8 mouse cellular contexts compared by ENCODE assay signal in genomic region chr4:141267837-141268236, GRCm38 (mm10). TPM values are rescaled to one million over a fixed set of nuclear protein-coding genes. Genes with fewer than 3 reads are reported as not detected.
DNase-seq lines count a peak whose midpoint lies in the region; ATAC-seq and TF ChIP-seq lines count a peak whose summit lies in the region.

No protein-coding gene starts in this region.

- no peak for ATAC-seq in limb, embryonic 14.5 days (ENCODE audit: low FRiP score, low read depth)

- peak; percentile 57 to 73 for DNase-seq in adrenal gland, adult 18-20 months (ENCODE audit: low spot score in 2 of 2)
- DNase-seq in adrenal gland, adult 8-10 months = no peak
- DNase-seq in lung, adult 2 months = peak; percentile 68
- DNase-seq in lung, postnatal 25 days (ENCODE audit: low spot score) = no peak
- peak; percentile 72 for DNase-seq in brain, embryonic 14.5 days (ENCODE audit: low read depth)
- DNase-seq in frontal cortex, postnatal 36 days (ENCODE audit: low spot score in 2 of 2) = peak; percentile 76 to 80
- DNase-seq in limb, embryonic 14.5 days (ENCODE audit: low spot score) = peak; percentile 51
- peak; percentile 64 for DNase-seq in splenic B cell, adult 2 months (ENCODE audit: low read depth, low spot score)

- TF ChIP-seq POLR2A in lung, adult 2 months (IDR thresholded peaks at IDR 0.05; ENCODE audit: borderline replicate concordance, extremely low read depth, low read depth, low read length) = no peak
- TF ChIP-seq POLR2A in brain, embryonic 14.5 days (IDR thresholded peaks at IDR 0.05; ENCODE audit: borderline replicate concordance, extremely low read depth, insufficient read depth, insufficient read length, poor library complexity, severe bottlenecking) = no peak
- TF ChIP-seq POLR2A in limb, embryonic 14.5 days (IDR thresholded peaks at IDR 0.05; ENCODE audit: borderline replicate concordance, extremely low read depth, insufficient read depth, insufficient read length) = no peak

- no peak overlapping the region for H3K9ac ChIP-seq in limb, embryonic 14.5 days (ENCODE audit: low read depth, low read length, severe bottlenecking)

- H3K4me1 ChIP-seq in lung, adult 2 months (ENCODE audit: control insufficient read depth, insufficient read depth, low read length) = peaks cover 13% of the 10 kb centered on the region
- no peaks in the 10 kb centered on the region; the same call in 1 of the 2 replicates for H3K4me1 ChIP-seq in limb, embryonic 14.5 days (ENCODE audit: control insufficient read depth, insufficient read depth, low read length)

- H3K36me3 ChIP-seq in limb, embryonic 14.5 days (ENCODE audit: control insufficient read depth, insufficient read depth, low read length) = no peaks in the 10 kb centered on the region
- no peaks in the 10 kb centered on the region for H3K36me3 ChIP-seq in splenic B cell, adult 2 months (ENCODE audit: control insufficient read depth, insufficient read depth, low read length, poor library complexity, severe bottlenecking)

- no peaks in the 10 kb centered on the region for H3K27me3 ChIP-seq in limb, embryonic 14.5 days (ENCODE audit: control insufficient read depth, insufficient read depth, low read length)
- H3K27me3 ChIP-seq in splenic B cell, adult 2 months (ENCODE audit: control insufficient read depth, insufficient read depth, low read length, poor library complexity, severe bottlenecking) = no peaks in the 10 kb centered on the region

- no peaks in the 10 kb centered on the region for H3K9me3 ChIP-seq in limb, embryonic 14.5 days (ENCODE audit: control insufficient read depth, low read length)

- WGBS in lung, adult 2 months = 32% methylated on average over 9 of the region's 9 CpGs
- 48% methylated on average over 9 of the region's 9 CpGs for whole genome bisulfite sequencing in limb, embryonic 14.5 days

- no peak overlapping the region for H3K4me3 ChIP-seq in lung, adult 2 months (replicated peaks; ENCODE audit: extremely low read depth, low read depth, low read length)
- H3K4me3 ChIP-seq in limb, embryonic 14.5 days (replicated peaks; ENCODE audit: low read length) = no peak overlapping the region

- TF ChIP-seq CTCF in lung, adult 2 months (IDR thresholded peaks at IDR 0.05; ENCODE audit: insufficient read depth, low read length) = peak; percentile 72
- TF ChIP-seq CTCF in brain, embryonic 14.5 days (IDR thresholded peaks at IDR 0.05; ENCODE audit: borderline replicate concordance, extremely low read depth, insufficient read depth, insufficient read length) = peak; percentile 79; the same call in 1 of the 2 replicates

- H3K27ac ChIP-seq in limb, embryonic 14.5 days (replicated peaks; ENCODE audit: low read depth, low read length) = no peak overlapping the region

- no peak overlapping the region for H3K4me2 ChIP-seq in limb, embryonic 14.5 days (replicated peaks; ENCODE audit: low read depth, low read length, severe bottlenecking)

RNA-seq across cellular contexts. Expression of gene Arhgef19, which starts 28.5 kb away (rescaled TPM):
- 10 to 100 TPM; 47.6 to 51.9 TPM for total RNA-seq in adrenal gland, adult 18-20 months (2021)
- 100 to 1,000 TPM in 1 of 4 experiments, 10 to 100 TPM in 3; 43.5 to 113 (median 60.0) TPM for total RNA-seq in adrenal gland, adult 8-10 months (2022)
- 11.5 and 15.3 TPM in 2 replicates for polyA plus RNA-seq in lung, adult 2 months (2012; rRNA removed)
- polyA plus RNA-seq in brain, embryonic 14.5 days (2012; rRNA removed) = 1.5 and 2.6 TPM in 2 replicates
- 20.4 and 21.8 TPM in 2 replicates for polyA plus RNA-seq in limb, embryonic 14.5 days (2012; rRNA removed)
- polyA plus RNA-seq in limb, embryonic 14.5 days (2014; fragmentation: Nextera tagmentation; extraction: Ambion mirVana) = 15.3 and 18.7 TPM in 2 replicates

RNA-seq across cellular contexts. Expression of gene Epha2, which starts 33.2 kb away (rescaled TPM):
- total RNA-seq in adrenal gland, adult 18-20 months (2021) = 10 to 100 TPM; 12.0 to 18.1 TPM
- total RNA-seq in adrenal gland, adult 8-10 months (2022) = 10 to 100 TPM; 11.4 to 21.1 (median 16.2) TPM
- 54.0 and 68.8 TPM in 2 replicates for polyA plus RNA-seq in lung, adult 2 months (2012; rRNA removed)
- 4.1 and 6.4 TPM in 2 replicates for polyA plus RNA-seq in brain, embryonic 14.5 days (2012; rRNA removed)
- polyA plus RNA-seq in limb, embryonic 14.5 days (2012; rRNA removed) = 9.4 and 13.1 TPM in 2 replicates
- 2.2 and 2.4 TPM in 2 replicates for polyA plus RNA-seq in limb, embryonic 14.5 days (2014; fragmentation: Nextera tagmentation; extraction: Ambion mirVana)

RNA-seq across cellular contexts. Expression of gene Rsg1, which starts 54.1 kb away (rescaled TPM):
- total RNA-seq in adrenal gland, adult 18-20 months (2021) = 1 to 10 TPM in 1 of 2 experiments, under 1 TPM in 1; 0.93 to 1.4 TPM
- 1 to 10 TPM; 1.6 to 2.6 (median 2.2) TPM for total RNA-seq in adrenal gland, adult 8-10 months (2022)
- polyA plus RNA-seq in lung, adult 2 months (2012; rRNA removed) = 1.9 and 3.7 TPM in 2 replicates
- polyA plus RNA-seq in brain, embryonic 14.5 days (2012; rRNA removed) = 5.2 and 5.5 TPM in 2 replicates
- 3.6 and 4.2 TPM in 2 replicates for polyA plus RNA-seq in limb, embryonic 14.5 days (2012; rRNA removed)
- 5.5 and 6.1 TPM in 2 replicates for polyA plus RNA-seq in limb, embryonic 14.5 days (2014; fragmentation: Nextera tagmentation; extraction: Ambion mirVana)

Comparison
In these comparisons a context has a peak if more than half of its experiments do, and no peak if none do; other contexts are left out.
1. DNase-seq: peak in adrenal gland, adult 18-20 months (2 of 2), lung, adult 2 months (single experiment), brain, embryonic 14.5 days (single experiment), frontal cortex, postnatal 36 days (2 of 2), limb, embryonic 14.5 days (single experiment) and splenic B cell, adult 2 months (single experiment); none in adrenal gland, adult 8-10 months (single experiment) and lung, postnatal 25 days (single experiment).